Mouse (Mus musculus) T-helper 17 cell (primary cell): ENCODE measurements around the gene Fastk.

ENCODE experiments used
- in situ Hi-C, 2 experiments: fragments of 300-600 bp; cut with MboI, MseI; formaldehyde crosslinking; loops; 1 replicate in 1 of 2; 2 replicates in 1 of 2; pipeline ENCODE4 v1.15.1; 2025; ENCODE audit warnings: high pct_unique_total_duplicates in 2 of 2

Fastk gene

GRCm38 (mm10) chr5:24444746-24445427, at the start of gene Fastk:
Gene Fastk, minus strand, starts transcription at chr5:24445287.
- in situ Hi-C loops = no loop called here

- in situ Hi-C loops = no loop called here
These were observed 47.6 kb upstream of the Fastk start for GRCm38 (mm10) chr5:24492546-24493285.

- in situ Hi-C loops = no loop called here
These were observed 45.4 kb upstream of the Fastk start for GRCm38 (mm10) chr5:24490413-24490920.

- in situ Hi-C loops = no loop called here
These were observed 41.7 kb upstream of the Fastk start for GRCm38 (mm10) chr5:24486738-24487137.

GRCm38 (mm10) chr5:24486097-24486496, 41.0 kb upstream of the Fastk start:
- in situ Hi-C loops = no loop called here

- in situ Hi-C loops = no loop called here
These were observed 39.9 kb upstream of the Fastk start for GRCm38 (mm10) chr5:24484963-24485362.

GRCm38 (mm10) chr5:24483326-24483725, 38.2 kb upstream of the Fastk start:
- in situ Hi-C loops = no loop called here

GRCm38 (mm10) chr5:24482247-24483079, 37.4 kb upstream of the Fastk start:
- in situ Hi-C loops = no loop called here

GRCm38 (mm10) chr5:24481647-24482046, 36.6 kb upstream of the Fastk start:
- in situ Hi-C loops = no loop called here

- in situ Hi-C loops = no loop called here
These were observed 32.8 kb upstream of the Fastk start for GRCm38 (mm10) chr5:24477909-24478308.

- in situ Hi-C loops = no loop called here
These were observed 30.6 kb upstream of the Fastk start for GRCm38 (mm10) chr5:24475476-24476241.

- in situ Hi-C loops = loop anchor here in 1 of 2 experiments (25.0 kb wide), 1 partner anchor 1037 kb away; the partner anchor contains the start of gene Kmt2e
These were observed 29.7 kb upstream of the Fastk start for GRCm38 (mm10) chr5:24474723-24475261.

- in situ Hi-C loops = loop anchor here in 1 of 2 experiments (25.0 kb wide), 1 partner anchor 1037 kb away; the partner anchor contains the start of gene Kmt2e
These were observed 29.1 kb upstream of the Fastk start for GRCm38 (mm10) chr5:24474025-24474722.

GRCm38 (mm10) chr5:24472884-24473619, 28.0 kb upstream of the Fastk start:
- in situ Hi-C loops = loop anchor here in 1 of 2 experiments (25.0 kb wide), 1 partner anchor 1036 kb away; the partner anchor contains the start of gene Kmt2e

- in situ Hi-C loops = loop anchor here in 1 of 2 experiments (25.0 kb wide), 1 partner anchor 1033 kb away; the partner anchor contains the start of gene Kmt2e
These were observed 25.5 kb upstream of the Fastk start for GRCm38 (mm10) chr5:24470600-24470999.

GRCm38 (mm10) chr5:24466762-24467161, 21.7 kb upstream of the Fastk start:
- in situ Hi-C loops = loop anchor here in 1 of 2 experiments (25.0 kb wide), 1 partner anchor 1029 kb away; the partner anchor contains the start of gene Kmt2e

- in situ Hi-C loops = loop anchor here (10.0 to 25.0 kb wide), 4 partner anchors 191 to 1018 kb away; partner anchors contain the start of genes Fam126a (in 1 of the 2), Klhl7 (in 1 of the 2) and Kmt2e (in 1 of the 2)
These were observed 10.5 kb upstream of the Fastk start for GRCm38 (mm10) chr5:24455613-24456012.

GRCm38 (mm10) chr5:24455076-24455475, 10.0 kb upstream of the Fastk start:
- in situ Hi-C loops = loop anchor here (10.0 to 25.0 kb wide), 4 partner anchors 190 to 1018 kb away; partner anchors contain the start of genes Fam126a (in 1 of the 2), Klhl7 (in 1 of the 2) and Kmt2e (in 1 of the 2)

GRCm38 (mm10) chr5:24453985-24454303, 8.9 kb upstream of the Fastk start:
- in situ Hi-C loops = loop anchor here (10.0 to 25.0 kb wide), 4 partner anchors 189 to 1017 kb away; partner anchors contain the start of genes Fam126a (in 1 of the 2), Klhl7 (in 1 of the 2) and Kmt2e (in 1 of the 2)
